Mouse (Mus musculus) hindbrain, embryonic 13.5 days (tissue): Measurements from ENCODE around the gene Gbf1. TPM values are rescaled to one million over a fixed set of nuclear protein-coding genes. Genes with fewer than 3 reads are reported as not detected.
"Not testable (repeated sequence)": the region's sequence is repeated elsewhere in the genome, so short reads cannot be mapped to it uniquely, and the experiment has no call there.

ENCODE experiments used
- ATAC-seq: fragments of 200-750 bp; cut with Nextera tagmentation; 2 replicates; pipeline ENCODE4 v1.8.0; 2017; ENCODE audit warnings: moderate TSS enrichment; ENCODE audit not compliant: low FRiP score
- H3K27ac ChIP-seq: fragments of 300-500 bp; sonication (generic); 2 replicates; pipeline ENCODE4 v1.5.1; 2015; ENCODE audit warnings: inconsistent platforms, mild to moderate bottlenecking, moderate library complexity
- H3K27me3 ChIP-seq: fragments of 300-500 bp; sonication (generic); 2 replicates; pipeline ENCODE4 v1.6.1; 2015; ENCODE audit warnings: mild to moderate bottlenecking, inconsistent platforms
- H3K36me3 ChIP-seq: fragments of 300-500 bp; sonication (generic); 2 replicates; pipeline ENCODE4 v1.6.1; 2015; ENCODE audit warnings: mild to moderate bottlenecking, inconsistent platforms
- H3K4me1 ChIP-seq: fragments of 300-500 bp; sonication (generic); replicated peaks from 2 replicates; pipeline ENCODE4 v1.6.1; 2015; ENCODE audit warnings: inconsistent platforms
- H3K4me2 ChIP-seq: fragments of 300-500 bp; sonication (generic); 2 replicates; pipeline ENCODE4 v1.6.1; 2015; ENCODE audit warnings: inconsistent platforms, mild to moderate bottlenecking, moderate library complexity
- H3K4me3 ChIP-seq: fragments of 300-500 bp; sonication (generic); 2 replicates; pipeline ENCODE4 v1.5.1; 2015; ENCODE audit warnings: mild to moderate bottlenecking, inconsistent platforms
- H3K9ac ChIP-seq: fragments of 300-500 bp; sonication (generic); 2 replicates; pipeline ENCODE4 v1.6.1; 2015; ENCODE audit warnings: mild to moderate bottlenecking, inconsistent platforms
- H3K9me3 ChIP-seq: fragments of 300-500 bp; sonication (generic); 2 replicates; pipeline ENCODE4 v1.6.1; 2016; ENCODE audit warnings: inconsistent platforms
- WGBS: fragments of 180-500 bp; shearing (Covaris S2); methylation state at CpG from one replicate; pipeline ENCODE4 v1.1.7; 2015; 5-methylcytosine and 5-hydroxymethylcytosine counted together
- polyA plus RNA-seq: library from polyadenylated mRNA; unstranded; fragments of >200 nt; fragmentation: Nextera tagmentation; extraction: Ambion mirVana; gene quantifications from 2 replicates; pipeline ENCODE4 v1.2.1, GENCODE M21; 2015

Gene Gbf1
- 71.6 and 80.4 TPM in 2 replicates for polyA plus RNA-seq

GRCm38 (mm10) chr19:46152127-46152803, at the start of gene Gbf1:
Gbf1 (plus strand) TSS chr19:46152509.
- H3K27ac ChIP-seq = peak within 1 kb of the TSS; percentile 82
- peaks cover 39% of the 10 kb centered on the region for H3K27me3 ChIP-seq
- H3K4me3 ChIP-seq = peak within 1 kb of the TSS; percentile 93
- peaks cover 59% of the 10 kb centered on the region for H3K4me1 ChIP-seq
- peak within 1 kb of the TSS; percentile 87 for H3K9ac ChIP-seq
- no peaks in the 10 kb centered on the region for H3K9me3 ChIP-seq
- no peaks in the 10 kb centered on the region for H3K36me3 ChIP-seq
- peak within 1 kb of the TSS; percentile 94 for H3K4me2 ChIP-seq
- peak; percentile 99 for ATAC-seq
- under 1% methylated on average over 37 of the region's 37 CpGs for WGBS

DNA sequence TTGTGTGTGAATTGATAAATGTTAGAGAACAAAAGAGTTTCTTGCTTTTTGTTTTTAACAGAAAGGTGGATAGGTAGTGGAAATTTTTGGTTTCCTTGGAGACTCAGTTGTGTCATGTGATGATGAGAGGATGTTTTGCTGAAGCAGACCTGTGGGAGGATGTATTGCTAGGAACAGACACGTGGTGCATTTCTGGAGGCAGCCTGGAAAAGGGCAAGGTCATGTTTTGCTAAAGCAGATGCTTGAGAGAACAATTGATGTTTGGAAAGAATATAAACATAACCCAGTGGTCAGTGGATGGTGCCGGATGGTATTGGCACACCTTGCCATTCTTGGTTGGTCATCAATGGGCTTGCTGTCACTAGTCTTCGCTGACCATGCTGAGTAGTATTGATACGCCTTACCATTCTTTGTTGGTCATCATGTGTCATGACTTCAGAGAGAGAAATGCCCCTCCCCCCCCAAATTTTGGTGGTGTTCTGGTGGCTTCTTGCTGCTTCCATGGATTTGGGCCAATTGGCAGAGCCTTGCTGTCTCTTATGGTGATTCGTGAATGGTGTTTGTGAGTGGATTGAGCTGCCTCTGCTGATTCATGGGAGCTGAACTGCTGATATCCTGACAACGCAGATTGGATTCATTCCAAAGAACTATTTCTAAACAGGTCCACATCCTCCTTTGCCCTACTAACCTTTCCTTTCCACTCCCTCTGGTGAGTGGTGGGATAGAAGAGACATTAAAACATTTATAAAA, 48.7 kb upstream of the Gbf1 start:
- 88% methylated on average over 6 of the region's 6 CpGs for WGBS
- ATAC-seq = no peak
- Histone ChIP-seq H3K27me3 (no peaks in the 10 kb centered on the region), H3K4me1 (no peaks in the 10 kb centered on the region), H3K4me3 (no peak overlapping the region), H3K9ac (no peak overlapping the region), H3K27ac (no peak overlapping the region), H3K36me3 (no peaks in the 10 kb centered on the region), H3K4me2 (no peak overlapping the region), H3K9me3 (no peaks in the 10 kb centered on the region)

DNA sequence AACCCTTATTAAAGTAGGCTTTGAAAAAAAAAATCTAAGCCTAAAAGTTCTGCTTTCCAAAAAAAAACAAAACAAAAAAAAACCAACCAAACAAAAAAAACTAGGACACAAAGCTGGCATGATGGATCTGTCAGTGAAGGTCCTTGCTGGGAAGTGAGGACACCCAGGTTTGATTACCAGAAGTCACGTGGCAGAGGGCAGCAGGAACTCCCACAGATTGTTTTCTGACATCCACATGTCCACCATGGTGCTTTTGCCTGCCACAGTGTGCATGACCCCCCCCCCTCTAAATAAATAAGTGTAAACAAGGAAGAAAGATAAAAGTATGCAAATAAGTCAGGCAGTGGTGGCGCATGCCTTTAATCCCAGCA, 48.1 kb upstream of the Gbf1 start:
- ATAC-seq = no peak
- WGBS = 86% methylated on average over 2 of the region's 2 CpGs
- no peaks in the 10 kb centered on the region for H3K9me3 ChIP-seq

GRCm38 (mm10) chr19:46110214-46110613, 42.1 kb upstream of the Gbf1 start:
- WGBS = 71% methylated on average over 2 of the region's 2 CpGs
- H3K4me2 ChIP-seq = no peak overlapping the region
- H3K27me3 ChIP-seq = no peaks in the 10 kb centered on the region
- no peak overlapping the region for H3K4me3 ChIP-seq
- no peak for ATAC-seq
- H3K36me3 ChIP-seq = no peaks in the 10 kb centered on the region
- H3K9me3 ChIP-seq = no peaks in the 10 kb centered on the region
- H3K9ac ChIP-seq = no peak overlapping the region
- no peak overlapping the region for H3K27ac ChIP-seq
- H3K4me1 ChIP-seq = no peaks in the 10 kb centered on the region

More for the DNA sequence above, 48.1 kb upstream of the Gbf1 start:
- H3K27ac ChIP-seq = no peak overlapping the region
- no peaks in the 10 kb centered on the region for H3K4me1 ChIP-seq
- H3K36me3 ChIP-seq = no peaks in the 10 kb centered on the region
- H3K4me3 ChIP-seq = no peak overlapping the region
- no peak overlapping the region for H3K9ac ChIP-seq
- no peaks in the 10 kb centered on the region for H3K27me3 ChIP-seq
- H3K4me2 ChIP-seq = no peak overlapping the region

DNA sequence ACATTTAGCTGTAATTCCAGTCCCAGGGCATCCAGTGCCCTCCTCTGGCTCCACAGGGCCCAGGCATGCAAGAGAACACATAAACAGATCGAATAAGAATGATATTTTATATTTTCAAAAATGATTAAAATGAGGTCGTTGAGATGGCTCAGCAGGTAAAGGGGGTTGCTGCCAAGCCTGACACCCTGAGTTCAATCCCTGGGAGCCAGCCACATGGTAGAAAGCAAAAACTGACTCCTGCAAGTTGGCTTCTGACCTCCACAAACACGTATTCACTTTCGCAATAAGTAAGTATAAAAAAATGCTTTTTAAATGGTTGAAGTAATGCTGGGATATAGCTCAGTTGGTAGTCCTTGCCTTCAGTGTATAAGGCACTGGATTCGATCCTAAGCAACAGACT, 41.5 kb upstream of the Gbf1 start:
- H3K9ac ChIP-seq = no peak overlapping the region
- H3K4me1 ChIP-seq = no peaks in the 10 kb centered on the region
- WGBS = 88% methylated on average over 5 of the region's 5 CpGs
- no peaks in the 10 kb centered on the region for H3K27me3 ChIP-seq
- no peak overlapping the region for H3K4me3 ChIP-seq
- H3K9me3 ChIP-seq = no peaks in the 10 kb centered on the region
- ATAC-seq = no peak
- H3K36me3 ChIP-seq = no peaks in the 10 kb centered on the region
- no peak overlapping the region for H3K4me2 ChIP-seq
- no peak overlapping the region for H3K27ac ChIP-seq

- H3K4me2 ChIP-seq = no peak overlapping the region
- no peak overlapping the region for H3K9ac ChIP-seq
- H3K27ac ChIP-seq = no peak overlapping the region
- WGBS = 76% methylated on average over 4 of the region's 4 CpGs
- H3K4me3 ChIP-seq = no peak overlapping the region
- no peaks in the 10 kb centered on the region for H3K27me3 ChIP-seq
- ATAC-seq = no peak
- no peaks in the 10 kb centered on the region for H3K36me3 ChIP-seq
- H3K9me3 ChIP-seq = no peaks in the 10 kb centered on the region
- no peaks in the 10 kb centered on the region for H3K4me1 ChIP-seq
Observed at GRCm38 (mm10) chr19:46114617-46115016, 37.7 kb upstream of the Gbf1 start.

- H3K27me3 ChIP-seq = no peaks in the 10 kb centered on the region
- no peaks in the 10 kb centered on the region for H3K4me1 ChIP-seq
- H3K36me3 ChIP-seq = no peaks in the 10 kb centered on the region
- H3K9me3 ChIP-seq = no peaks in the 10 kb centered on the region
- no peak overlapping the region for H3K9ac ChIP-seq
- H3K4me3 ChIP-seq = no peak overlapping the region
- ATAC-seq = no peak
- H3K4me2 ChIP-seq = no peak overlapping the region
- 90% methylated on average over 3 of the region's 3 CpGs for WGBS
- no peak overlapping the region for H3K27ac ChIP-seq
Observed at GRCm38 (mm10) chr19:46119458-46119857, 32.9 kb upstream of the Gbf1 start.

GRCm38 (mm10) chr19:46120872-46121271, 31.4 kb upstream of the Gbf1 start:
- no peak for ATAC-seq
- Histone ChIP-seq H3K27ac (no peak overlapping the region), H3K4me2 (no peak overlapping the region), H3K36me3 (no peaks in the 10 kb centered on the region), H3K9ac (no peak overlapping the region), H3K27me3 (0 out of 2 replicates have a peak, but pooled peaks cover under 1% of the 10 kb centered on the region), H3K9me3 (no peaks in the 10 kb centered on the region), H3K4me1 (no peaks in the 10 kb centered on the region), H3K4me3 (no peak overlapping the region)
- 73% methylated on average over 6 of the region's 6 CpGs for WGBS

GRCm38 (mm10) chr19:46123876-46124275, 28.4 kb upstream of the Gbf1 start:
- H3K9ac ChIP-seq = no peak overlapping the region
- 85% methylated on average over 3 of the region's 3 CpGs for WGBS
- no peak overlapping the region for H3K4me2 ChIP-seq
- no peaks in the 10 kb centered on the region for H3K9me3 ChIP-seq
- H3K27me3 ChIP-seq = peaks cover 13% of the 10 kb centered on the region; the same call in 1 of the 2 replicates
- no peaks in the 10 kb centered on the region for H3K36me3 ChIP-seq
- H3K27ac ChIP-seq = no peak overlapping the region
- H3K4me1 ChIP-seq = no peaks in the 10 kb centered on the region
- no peak overlapping the region for H3K4me3 ChIP-seq
- ATAC-seq = no peak

DNA sequence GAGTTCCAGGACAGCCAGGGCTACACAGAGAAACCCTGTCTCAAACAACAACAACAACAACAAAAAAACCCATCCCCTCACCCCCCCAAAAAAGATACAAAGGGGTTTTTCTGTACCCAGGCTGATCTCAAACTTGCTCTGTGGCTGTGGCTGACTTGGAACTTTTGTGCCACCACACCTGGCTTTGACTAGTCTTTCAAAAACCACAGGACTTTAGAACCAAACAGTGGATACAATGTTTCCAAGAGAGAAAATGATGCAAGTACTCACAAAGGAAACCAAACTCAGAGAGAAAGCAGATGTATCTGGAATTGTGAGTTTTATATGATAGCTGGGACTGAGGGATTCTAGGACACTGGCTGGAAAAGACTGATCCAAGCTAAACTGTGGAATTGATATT, 27.7 kb upstream of the Gbf1 start:
- no peak for ATAC-seq
- H3K27me3 ChIP-seq = peaks cover 14% of the 10 kb centered on the region; the same call in 1 of the 2 replicates
- no peaks in the 10 kb centered on the region for H3K4me1 ChIP-seq
- H3K36me3 ChIP-seq = no peaks in the 10 kb centered on the region
- no peaks in the 10 kb centered on the region for H3K9me3 ChIP-seq
- H3K4me2 ChIP-seq = no peak overlapping the region
- no peak overlapping the region for H3K4me3 ChIP-seq
- no peak overlapping the region for H3K27ac ChIP-seq
- no peak overlapping the region for H3K9ac ChIP-seq

GRCm38 (mm10) chr19:46126301-46126700, 26.0 kb upstream of the Gbf1 start:
- no peaks in the 10 kb centered on the region for H3K4me1 ChIP-seq
- H3K4me2 ChIP-seq = no peak overlapping the region
- H3K27me3 ChIP-seq = peaks cover 30% of the 10 kb centered on the region
- no peak for ATAC-seq
- H3K9me3 ChIP-seq = no peaks in the 10 kb centered on the region
- H3K27ac ChIP-seq = no peak overlapping the region
- 96% methylated on average over 4 of the region's 4 CpGs for WGBS
- no peaks in the 10 kb centered on the region for H3K36me3 ChIP-seq
- no peak overlapping the region for H3K4me3 ChIP-seq
- no peak overlapping the region for H3K9ac ChIP-seq

DNA sequence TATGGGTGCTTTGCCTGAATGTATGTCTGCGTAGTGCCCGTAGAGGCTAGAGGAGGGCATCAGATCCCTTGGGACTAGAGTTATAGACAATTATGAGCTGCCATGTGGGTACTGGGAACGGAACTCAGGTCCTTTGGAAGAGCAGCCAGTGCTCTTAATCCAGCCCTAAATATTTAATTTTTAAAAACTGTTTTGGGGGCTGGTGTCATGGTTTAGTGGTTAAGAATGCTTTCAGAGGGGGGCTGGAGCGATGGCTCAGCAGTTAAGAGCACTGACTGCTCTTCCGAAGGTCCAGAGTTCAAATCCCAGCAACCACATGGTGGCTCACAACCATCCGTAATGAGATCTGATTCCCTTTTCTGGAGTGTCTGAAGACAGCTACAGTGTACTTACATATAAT, 22.6 kb upstream of the Gbf1 start:
- not testable (repeated sequence) for H3K36me3 ChIP-seq
- H3K27me3 ChIP-seq = peaks cover 64% of the 10 kb centered on the region

GRCm38 (mm10) chr19:46131283-46131682, 21.0 kb upstream of the Gbf1 start:
- Histone ChIP-seq H3K4me1 (peaks cover 17% of the 10 kb centered on the region), H3K4me3 (0 out of 2 replicates have a peak overlapping the region, but pooled peaks have one; percentile 12), H3K27ac (no peak overlapping the region), H3K4me2 (no peak overlapping the region; the same call in 1 of the 2 replicates), H3K36me3 (no peaks in the 10 kb centered on the region), H3K27me3 (peaks cover 73% of the 10 kb centered on the region), H3K9ac (no peak overlapping the region), H3K9me3 (no peaks in the 10 kb centered on the region)
- 7% methylated on average over 8 of the region's 8 CpGs for WGBS
- no peak for ATAC-seq

More for the DNA sequence above, 22.6 kb upstream of the Gbf1 start:
- not testable (repeated sequence) for H3K9me3 ChIP-seq, ATAC-seq, H3K4me3 ChIP-seq, H3K9ac ChIP-seq, H3K4me1 ChIP-seq, H3K27ac ChIP-seq, H3K4me2 ChIP-seq
- WGBS = 68% methylated on average over 6 of the region's 6 CpGs
